Mouse (Mus musculus) forebrain, embryonic 10.5 days (tissue): ENCODE results near the gene Rtn2. TPM values are rescaled to one million over a fixed set of nuclear protein-coding genes. Genes with fewer than 3 reads are reported as not detected.

Source experiments
- DNase-seq: peaks from one replicate; pipeline ENCODE4 v3.0.0-alpha.2; 2017; ENCODE audit warnings: low spot score; ENCODE audit errors: extremely low spot score
- H3K27ac ChIP-seq: fragments of 300-500 bp; sonication (generic); 2 replicates; pipeline ENCODE4 v1.5.1; 2016; ENCODE audit warnings: mild to moderate bottlenecking
- H3K27me3 ChIP-seq: fragments of 300-500 bp; sonication (generic); 2 replicates; pipeline ENCODE4 v1.6.1; 2016; ENCODE audit warnings: mild to moderate bottlenecking; ENCODE audit not compliant: poor library complexity, severe bottlenecking
- H3K36me3 ChIP-seq: fragments of 300-500 bp; sonication (generic); replicated peaks from 2 replicates; pipeline ENCODE4 v1.6.1; 2016; ENCODE audit warnings: mild to moderate bottlenecking, moderate library complexity
- H3K4me1 ChIP-seq: fragments of 300-500 bp; sonication (generic); 2 replicates; pipeline ENCODE4 v1.6.1; 2016
- H3K4me3 ChIP-seq: fragments of 300-500 bp; sonication (generic); 2 replicates; pipeline ENCODE4 v1.5.1; 2016; ENCODE audit warnings: mild to moderate bottlenecking, moderate library complexity
- H3K9me3 ChIP-seq: fragments of 300-500 bp; sonication (generic); 2 replicates; pipeline ENCODE4 v1.6.1; 2016; ENCODE audit warnings: mild to moderate bottlenecking, moderate library complexity
- WGBS: fragments of 180-500 bp; shearing (Covaris S2); methylation state at CpG from one replicate; pipeline ENCODE4 v1.1.7; 2016; 5-methylcytosine and 5-hydroxymethylcytosine counted together
- polyA plus RNA-seq: library from polyadenylated mRNA; unstranded; fragments of >200 nt; fragmentation: Nextera tagmentation; extraction: Ambion mirVana; gene quantifications from 2 replicates; pipeline ENCODE4 v1.2.1, GENCODE M21; 2016

Rtn2 gene
- polyA plus RNA-seq = 32.1 and 33.1 TPM in 2 replicates

- under 1% methylated on average over 37 of the region's 37 CpGs for WGBS
- Histone ChIP-seq H3K4me3 (peak within 1 kb of the TSS; percentile 90), H3K27me3 (peaks cover 71% of the 10 kb centered on the region), H3K9me3 (0 out of 2 replicates have a peak, but pooled peaks cover 4% of the 10 kb centered on the region), H3K36me3 (peaks cover 13% of the 10 kb centered on the region), H3K4me1 (peaks cover 27% of the 10 kb centered on the region), H3K27ac (peak within 1 kb of the TSS; percentile 90)
- peak; percentile 89 for DNase-seq
Measured at GRCm38 (mm10) chr7:19282385-19282784, at the start of gene Rtn2. TSS of gene Rtn2 (plus strand) at chr7:19282624.

- H3K27ac ChIP-seq = no peak overlapping the region
- H3K4me1 ChIP-seq = peaks cover 17% of the 10 kb centered on the region
- H3K36me3 ChIP-seq = peaks cover 48% of the 10 kb centered on the region
- H3K9me3 ChIP-seq = no peaks in the 10 kb centered on the region
- WGBS = 89% methylated on average over 5 of the region's 5 CpGs
- no peak for DNase-seq
- H3K27me3 ChIP-seq = no peaks in the 10 kb centered on the region
- no peak overlapping the region for H3K4me3 ChIP-seq
Measured at GRCm38 (mm10) chr7:19234652-19235051, 47.8 kb upstream of the Rtn2 start.

GRCm38 (mm10) chr7:19235092-19235671 is 47.2 kb upstream of the Rtn2 start:
- 86% methylated on average over 2 of the region's 2 CpGs for WGBS
- DNase-seq = no peak
- Histone ChIP-seq H3K4me1 (peaks cover 17% of the 10 kb centered on the region), H3K27ac (no peak overlapping the region), H3K9me3 (no peaks in the 10 kb centered on the region), H3K36me3 (peaks cover 48% of the 10 kb centered on the region), H3K4me3 (no peak overlapping the region), H3K27me3 (no peaks in the 10 kb centered on the region)

GRCm38 (mm10) chr7:19236411-19236810 is 46.0 kb upstream of the Rtn2 start:
- 83% methylated on average over 2 of the region's 2 CpGs for WGBS
- no peak for DNase-seq
- Histone ChIP-seq H3K4me1 (peaks cover 13% of the 10 kb centered on the region), H3K27me3 (no peaks in the 10 kb centered on the region), H3K4me3 (no peak overlapping the region), H3K9me3 (no peaks in the 10 kb centered on the region), H3K36me3 (peaks cover 47% of the 10 kb centered on the region), H3K27ac (no peak overlapping the region)

- Histone ChIP-seq H3K36me3 (peaks cover 28% of the 10 kb centered on the region), H3K27ac (no peak overlapping the region), H3K9me3 (no peaks in the 10 kb centered on the region), H3K4me3 (no peak overlapping the region), H3K27me3 (no peaks in the 10 kb centered on the region), H3K4me1 (peaks cover 13% of the 10 kb centered on the region)
- DNase-seq = no peak
- 97% methylated on average over 4 of the region's 4 CpGs for WGBS
Measured at GRCm38 (mm10) chr7:19238344-19238743, 44.1 kb upstream of the Rtn2 start.

GRCm38 (mm10) chr7:19239423-19239822 is 43.0 kb upstream of the Rtn2 start:
- H3K27ac ChIP-seq = 0 out of 2 replicates have a peak overlapping the region, but pooled peaks have one; percentile 20
- H3K4me1 ChIP-seq = peaks cover 13% of the 10 kb centered on the region
- no peaks in the 10 kb centered on the region for H3K27me3 ChIP-seq
- peaks cover 19% of the 10 kb centered on the region for H3K36me3 ChIP-seq
- no peak overlapping the region for H3K4me3 ChIP-seq
- DNase-seq = peak; percentile 89
- WGBS = 0% methylated on average over 1 of the region's 1 CpGs
- no peaks in the 10 kb centered on the region for H3K9me3 ChIP-seq

- Histone ChIP-seq H3K27me3 (no peaks in the 10 kb centered on the region), H3K4me1 (peaks cover 13% of the 10 kb centered on the region), H3K9me3 (no peaks in the 10 kb centered on the region), H3K27ac (0 out of 2 replicates have a peak overlapping the region, but pooled peaks have one; percentile 20), H3K36me3 (peaks cover 20% of the 10 kb centered on the region), H3K4me3 (no peak overlapping the region)
- no peak for DNase-seq
- 73% methylated on average over 4 of the region's 4 CpGs for WGBS
Measured at GRCm38 (mm10) chr7:19239986-19240385, 42.4 kb upstream of the Rtn2 start.

- Histone ChIP-seq H3K9me3 (no peaks in the 10 kb centered on the region), H3K4me3 (0 out of 2 replicates have a peak overlapping the region, but pooled peaks have one; percentile 3), H3K27ac (no peak overlapping the region), H3K4me1 (peaks cover 13% of the 10 kb centered on the region), H3K36me3 (peaks cover 29% of the 10 kb centered on the region), H3K27me3 (no peaks in the 10 kb centered on the region)
- WGBS = 92% methylated on average over 8 of the region's 8 CpGs
- no peak for DNase-seq
Measured at GRCm38 (mm10) chr7:19240905-19241463, 41.4 kb upstream of the Rtn2 start.

- Histone ChIP-seq H3K27ac (no peak overlapping the region), H3K4me3 (no peak overlapping the region), H3K27me3 (no peaks in the 10 kb centered on the region), H3K36me3 (peaks cover 40% of the 10 kb centered on the region), H3K9me3 (no peaks in the 10 kb centered on the region), H3K4me1 (peaks cover 13% of the 10 kb centered on the region)
- WGBS = 93% methylated on average over 1 of the region's 1 CpGs
- no peak for DNase-seq
Measured at GRCm38 (mm10) chr7:19242005-19242404, 40.4 kb upstream of the Rtn2 start.

GRCm38 (mm10) chr7:19243858-19244257 is 38.6 kb upstream of the Rtn2 start:
- DNase-seq = no peak
- peaks cover 47% of the 10 kb centered on the region for H3K36me3 ChIP-seq
- H3K4me1 ChIP-seq = peaks cover 13% of the 10 kb centered on the region
- no peaks in the 10 kb centered on the region for H3K9me3 ChIP-seq
- H3K27me3 ChIP-seq = no peaks in the 10 kb centered on the region
- H3K4me3 ChIP-seq = no peak overlapping the region
- H3K27ac ChIP-seq = no peak overlapping the region
- 92% methylated on average over 5 of the region's 5 CpGs for WGBS

GRCm38 (mm10) chr7:19245083-19245482 is 37.3 kb upstream of the Rtn2 start:
- H3K27me3 ChIP-seq = no peaks in the 10 kb centered on the region
- WGBS = 88% methylated on average over 3 of the region's 3 CpGs
- no peak for DNase-seq
- H3K4me1 ChIP-seq = peaks cover under 1% of the 10 kb centered on the region
- H3K9me3 ChIP-seq = no peaks in the 10 kb centered on the region
- no peak overlapping the region; the same call in 1 of the 2 replicates for H3K27ac ChIP-seq
- H3K36me3 ChIP-seq = peaks cover 49% of the 10 kb centered on the region
- H3K4me3 ChIP-seq = no peak overlapping the region; the same call in 1 of the 2 replicates

- WGBS = 94% methylated on average over 1 of the region's 1 CpGs
- H3K27ac ChIP-seq = no peak overlapping the region
Measured at GRCm38 (mm10) chr7:19246855-19247254, 35.6 kb upstream of the Rtn2 start.

GRCm38 (mm10) chr7:19247511-19247910 is 34.9 kb upstream of the Rtn2 start:
- no peak overlapping the region for H3K4me3 ChIP-seq
- H3K9me3 ChIP-seq = no peaks in the 10 kb centered on the region
- no peaks in the 10 kb centered on the region for H3K27me3 ChIP-seq
- 96% methylated on average over 2 of the region's 2 CpGs for WGBS
- no peak for DNase-seq
- H3K4me1 ChIP-seq = no peaks in the 10 kb centered on the region; the same call in 1 of the 2 replicates
- H3K36me3 ChIP-seq = peaks cover 37% of the 10 kb centered on the region
- no peak overlapping the region for H3K27ac ChIP-seq

More at GRCm38 (mm10) chr7:19246855-19247254, 35.6 kb upstream of the Rtn2 start:
- Histone ChIP-seq H3K27me3 (no peaks in the 10 kb centered on the region), H3K36me3 (peaks cover 37% of the 10 kb centered on the region), H3K4me3 (no peak overlapping the region), H3K9me3 (no peaks in the 10 kb centered on the region), H3K4me1 (no peaks in the 10 kb centered on the region; the same call in 1 of the 2 replicates)
- no peak for DNase-seq
